Mouse (Mus musculus): Measurements from ENCODE around the gene Arfgap2. TPM values are rescaled to one million over a fixed set of nuclear protein-coding genes. Genes with fewer than 3 reads are reported as not detected.

Gene Arfgap2
- polyA plus RNA-seq, 1 experiment from 2014 or later: 68.1 TPM

GRCm38 (mm10) chr2:91309546-91309945 lies 44.8 kb downstream of the Arfgap2 start:
- Histone ChIP-seq H3K9ac (ENCODE audit: low read depth, low read length) (no peak overlapping the region), H3K27ac (replicated peaks; ENCODE audit: low read depth, low read length) (no peak overlapping the region), H3K4me1 (ENCODE audit: control insufficient read depth, insufficient read depth, low read length) (no peaks in the 10 kb centered on the region), H3K9me3 (ENCODE audit: control insufficient read depth, low read length) (no peaks in the 10 kb centered on the region), H3K36me3 (ENCODE audit: control insufficient read depth, insufficient read depth, low read length) (0 out of 2 replicates have a peak, but pooled peaks cover under 1% of the 10 kb centered on the region), H3K4me3 (ENCODE audit: low read depth, low read length) (no peak overlapping the region), H3K27me3 (replicated peaks; ENCODE audit: control insufficient read depth, insufficient read depth, low read length) (no peaks in the 10 kb centered on the region), H3K4me2 (ENCODE audit: low read depth, low read length) (no peak overlapping the region)
- WGBS: 49% methylated on average over 3 of the region's 3 CpGs
- no peak for ATAC-seq (ENCODE audit: low read depth)
- DNase-seq (ENCODE audit: low spot score): no peak

- 0 out of 2 replicates have a peak, but pooled peaks have one; percentile 35 for ATAC-seq (ENCODE audit: low read depth)
- no peaks in the 10 kb centered on the region for H3K36me3 ChIP-seq (ENCODE audit: control insufficient read depth, insufficient read depth, low read length)
- 45% methylated on average over 10 of the region's 10 CpGs for WGBS
Observed at GRCm38 (mm10) chr2:91312578-91313311, 48.0 kb downstream of the Arfgap2 start.

DNA sequence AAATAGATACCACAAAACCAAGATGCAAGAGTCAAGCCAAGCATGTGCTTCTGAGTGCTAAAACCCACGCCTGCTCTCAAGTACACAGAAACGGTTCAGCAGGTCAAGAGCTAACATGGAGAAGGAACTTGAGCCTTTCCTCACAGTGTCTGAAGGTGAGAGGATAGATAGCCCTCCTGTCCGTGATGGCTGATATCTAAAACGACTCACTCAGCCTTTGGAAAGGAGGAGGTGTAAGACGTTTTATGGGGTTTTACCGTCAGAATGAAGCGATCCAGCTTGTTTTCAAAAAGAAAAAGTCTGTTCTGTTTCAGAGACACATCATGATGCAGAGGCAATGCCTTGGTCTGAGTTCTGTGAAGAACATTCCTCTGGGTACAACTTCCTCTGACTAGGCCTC lies 49.4 kb downstream of the Arfgap2 start:
- WGBS: 91% methylated on average over 7 of the region's 7 CpGs
- Histone ChIP-seq H3K9me3 (ENCODE audit: control insufficient read depth, low read length) (no peaks in the 10 kb centered on the region), H3K36me3 (ENCODE audit: control insufficient read depth, insufficient read depth, low read length) (no peaks in the 10 kb centered on the region), H3K4me3 (ENCODE audit: low read depth, low read length) (no peak overlapping the region), H3K4me1 (ENCODE audit: control insufficient read depth, insufficient read depth, low read length) (no peaks in the 10 kb centered on the region), H3K9ac (ENCODE audit: low read depth, low read length) (no peak overlapping the region), H3K27me3 (replicated peaks; ENCODE audit: control insufficient read depth, insufficient read depth, low read length) (no peaks in the 10 kb centered on the region), H3K27ac (replicated peaks; ENCODE audit: low read depth, low read length) (no peak overlapping the region), H3K4me2 (ENCODE audit: low read depth, low read length) (no peak overlapping the region)
- DNase-seq (ENCODE audit: low spot score) (no peak), ATAC-seq (ENCODE audit: low read depth) (no peak)

More at GRCm38 (mm10) chr2:91312578-91313311, 48.0 kb downstream of the Arfgap2 start:
- Histone ChIP-seq H3K4me2 (ENCODE audit: low read depth, low read length) (no peak overlapping the region), H3K9me3 (ENCODE audit: control insufficient read depth, low read length) (no peaks in the 10 kb centered on the region), H3K4me3 (ENCODE audit: low read depth, low read length) (no peak overlapping the region), H3K4me1 (ENCODE audit: control insufficient read depth, insufficient read depth, low read length) (no peaks in the 10 kb centered on the region), H3K27ac (replicated peaks; ENCODE audit: low read depth, low read length) (no peak overlapping the region), H3K27me3 (replicated peaks; ENCODE audit: control insufficient read depth, insufficient read depth, low read length) (no peaks in the 10 kb centered on the region), H3K9ac (ENCODE audit: low read depth, low read length) (no peak overlapping the region)
- DNase-seq (ENCODE audit: low spot score): no peak

DNA sequence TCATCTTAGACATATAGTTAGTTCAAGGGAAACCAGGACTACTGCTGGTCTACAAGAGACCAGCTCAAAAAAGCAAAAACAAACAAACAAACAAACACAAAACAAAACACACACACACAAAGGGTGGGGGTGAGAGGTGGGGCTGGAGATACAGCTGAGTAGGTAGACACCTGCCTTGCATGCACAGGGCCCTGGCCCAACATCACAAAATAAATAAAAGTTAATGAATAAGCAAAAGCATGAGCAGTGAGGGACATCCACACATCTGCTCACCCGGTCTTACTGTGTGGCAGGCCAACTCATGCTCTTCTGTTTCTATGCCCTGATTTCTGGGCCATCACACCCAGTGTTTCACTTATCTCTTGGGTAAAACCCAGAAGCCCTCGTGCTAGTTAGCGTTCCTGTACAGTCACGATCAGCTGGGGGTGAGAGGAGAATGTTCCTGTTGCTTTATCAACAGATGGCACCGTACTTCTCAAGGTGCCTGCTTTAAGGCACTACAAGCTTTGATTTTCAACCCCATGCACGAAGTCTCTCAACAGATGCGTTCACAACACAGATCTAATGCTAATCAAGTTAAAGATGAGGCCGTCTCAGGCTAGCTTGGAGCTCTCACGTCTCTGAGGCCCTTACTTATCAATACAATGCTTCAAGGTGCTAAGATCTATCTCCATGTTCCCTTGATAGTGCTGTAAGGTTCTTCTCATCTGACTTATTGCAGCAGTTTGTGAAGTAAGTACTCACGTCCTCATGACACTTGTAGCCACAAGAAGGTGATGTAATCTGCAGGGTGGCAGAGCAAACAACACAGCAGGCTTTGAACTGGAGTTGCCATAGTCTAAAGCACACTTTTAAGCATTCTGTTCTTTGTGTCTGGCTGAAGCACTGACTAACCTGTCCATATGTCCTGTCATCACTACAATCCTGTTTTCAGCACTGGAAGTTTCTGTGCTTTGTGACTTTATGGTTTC lies 56.1 kb downstream of the Arfgap2 start:
- DNase-seq (ENCODE audit: low spot score) (no peak), ATAC-seq (ENCODE audit: low read depth) (no peak)
- no peak overlapping the region for H3K27ac ChIP-seq (replicated peaks; ENCODE audit: low read depth, low read length)
- H3K9ac ChIP-seq (ENCODE audit: low read depth, low read length): no peak overlapping the region
- WGBS: 88% methylated on average over 10 of the region's 10 CpGs
- H3K4me2 ChIP-seq (ENCODE audit: low read depth, low read length): no peak overlapping the region
- H3K36me3 ChIP-seq (ENCODE audit: control insufficient read depth, insufficient read depth, low read length): no peaks in the 10 kb centered on the region
- H3K9me3 ChIP-seq (ENCODE audit: control insufficient read depth, low read length): no peaks in the 10 kb centered on the region
- no peaks in the 10 kb centered on the region for H3K27me3 ChIP-seq (replicated peaks; ENCODE audit: control insufficient read depth, insufficient read depth, low read length)
- H3K4me3 ChIP-seq (ENCODE audit: low read depth, low read length): no peak overlapping the region
- H3K4me1 ChIP-seq (ENCODE audit: control insufficient read depth, insufficient read depth, low read length): no peaks in the 10 kb centered on the region

DNA sequence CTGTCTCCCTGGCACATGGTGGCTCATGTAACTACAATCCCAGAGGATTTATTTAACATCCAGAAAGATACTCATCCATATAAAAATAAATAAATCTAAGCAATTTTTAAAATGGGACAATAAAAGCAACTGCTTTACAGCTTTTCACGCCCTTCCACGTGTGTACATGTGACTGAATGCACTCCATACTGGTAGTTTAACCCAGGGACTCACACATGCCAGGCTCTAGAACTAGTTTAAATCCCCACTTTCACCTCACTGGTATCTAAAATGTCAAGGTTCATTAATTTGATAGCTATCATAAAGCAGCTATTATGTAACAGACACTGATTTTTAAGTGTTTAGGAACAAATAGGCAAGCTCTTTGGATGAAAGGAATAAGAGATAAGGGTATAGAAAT lies 57.1 kb downstream of the Arfgap2 start:
- no peak overlapping the region for H3K9ac ChIP-seq (ENCODE audit: low read depth, low read length)
- 87% methylated on average over 2 of the region's 2 CpGs for WGBS
- no peaks in the 10 kb centered on the region for H3K36me3 ChIP-seq (ENCODE audit: control insufficient read depth, insufficient read depth, low read length)
- no peak for ATAC-seq (ENCODE audit: low read depth)
- no peak overlapping the region for H3K4me3 ChIP-seq (ENCODE audit: low read depth, low read length)
- H3K4me1 ChIP-seq (ENCODE audit: control insufficient read depth, insufficient read depth, low read length): no peaks in the 10 kb centered on the region
- H3K4me2 ChIP-seq (ENCODE audit: low read depth, low read length): no peak overlapping the region
- H3K9me3 ChIP-seq (ENCODE audit: control insufficient read depth, low read length): no peaks in the 10 kb centered on the region
- H3K27ac ChIP-seq (replicated peaks; ENCODE audit: low read depth, low read length): no peak overlapping the region
- no peak for DNase-seq (ENCODE audit: low spot score)
- no peaks in the 10 kb centered on the region for H3K27me3 ChIP-seq (replicated peaks; ENCODE audit: control insufficient read depth, insufficient read depth, low read length)

DNA sequence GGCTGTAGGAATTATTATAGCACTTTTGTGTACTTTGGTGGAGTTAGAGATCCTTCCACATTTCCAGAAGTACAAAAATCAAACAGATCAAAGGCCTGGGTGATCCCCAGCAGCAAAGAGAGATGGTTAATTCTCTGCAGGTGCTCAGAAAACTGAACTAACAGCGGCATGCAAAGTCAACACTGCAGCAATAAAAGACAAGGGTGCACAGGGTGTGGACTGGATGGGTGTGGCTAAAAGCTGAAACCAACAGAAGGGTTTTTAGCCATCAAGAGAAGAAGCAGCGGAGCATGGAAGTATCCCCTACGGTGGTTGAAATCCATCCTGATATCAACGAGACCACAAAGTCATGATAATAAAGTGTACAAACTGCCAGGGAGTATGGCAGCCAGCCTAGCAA lies 57.7 kb downstream of the Arfgap2 start:
- H3K36me3 ChIP-seq (ENCODE audit: control insufficient read depth, insufficient read depth, low read length): no peaks in the 10 kb centered on the region
- WGBS: 52% methylated on average over 4 of the region's 4 CpGs
- ATAC-seq (ENCODE audit: low read depth) (no peak), DNase-seq (ENCODE audit: low spot score) (no peak)
- no peak overlapping the region for H3K27ac ChIP-seq (replicated peaks; ENCODE audit: low read depth, low read length)
- H3K9me3 ChIP-seq (ENCODE audit: control insufficient read depth, low read length): no peaks in the 10 kb centered on the region
- no peaks in the 10 kb centered on the region for H3K27me3 ChIP-seq (replicated peaks; ENCODE audit: control insufficient read depth, insufficient read depth, low read length)
- H3K4me1 ChIP-seq (ENCODE audit: control insufficient read depth, insufficient read depth, low read length): no peaks in the 10 kb centered on the region
- no peak overlapping the region for H3K9ac ChIP-seq (ENCODE audit: low read depth, low read length)
- no peak overlapping the region for H3K4me2 ChIP-seq (ENCODE audit: low read depth, low read length)
- no peak overlapping the region for H3K4me3 ChIP-seq (ENCODE audit: low read depth, low read length)

GRCm38 (mm10) chr2:91324346-91324745 lies 59.6 kb downstream of the Arfgap2 start:
- Histone ChIP-seq H3K36me3 (ENCODE audit: control insufficient read depth, insufficient read depth, low read length) (no peaks in the 10 kb centered on the region), H3K9ac (ENCODE audit: low read depth, low read length) (no peak overlapping the region), H3K27ac (replicated peaks; ENCODE audit: low read depth, low read length) (no peak overlapping the region; the same call in 1 of the 2 replicates), H3K4me1 (ENCODE audit: control insufficient read depth, insufficient read depth, low read length) (peaks cover 10% of the 10 kb centered on the region; the same call in 1 of the 2 replicates), H3K4me3 (ENCODE audit: low read depth, low read length) (no peak overlapping the region), H3K9me3 (ENCODE audit: control insufficient read depth, low read length) (no peaks in the 10 kb centered on the region), H3K27me3 (replicated peaks; ENCODE audit: control insufficient read depth, insufficient read depth, low read length) (no peaks in the 10 kb centered on the region), H3K4me2 (ENCODE audit: low read depth, low read length) (no peak overlapping the region)
- no peak for DNase-seq (ENCODE audit: low spot score)
- ATAC-seq (ENCODE audit: low read depth): no peak
- WGBS: 86% methylated on average over 1 of the region's 1 CpGs

DNA sequence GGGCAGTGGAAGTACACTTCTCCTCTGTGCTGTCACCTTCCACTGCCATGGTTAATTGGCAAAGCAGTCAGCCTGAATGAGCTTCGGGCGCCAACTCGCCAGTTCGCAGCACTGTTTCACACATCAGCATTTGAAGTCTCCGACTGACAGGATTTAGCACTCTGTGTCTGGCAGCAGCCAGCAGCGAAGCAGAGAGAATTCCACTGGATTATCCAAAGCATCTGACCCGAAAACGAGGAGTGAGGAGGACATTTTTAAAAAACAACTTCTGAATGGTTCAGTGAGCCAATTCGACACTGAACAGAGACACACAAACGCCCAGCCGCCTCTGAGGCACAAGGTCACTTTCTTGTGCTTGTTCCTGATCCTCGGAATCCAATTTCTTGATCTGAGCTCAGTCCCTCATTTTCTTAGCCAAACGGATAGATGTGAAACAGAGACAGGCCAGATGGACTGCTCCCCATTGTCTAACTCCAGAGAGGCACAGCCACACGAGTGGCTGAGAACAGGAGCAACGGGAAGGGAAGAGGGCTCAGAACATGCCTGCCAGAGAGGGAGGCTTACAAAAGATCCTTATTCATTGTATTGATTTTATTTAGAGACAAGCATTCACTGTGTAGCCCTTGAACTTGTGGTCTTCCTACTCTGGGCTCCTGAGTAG lies 60.1 kb downstream of the Arfgap2 start:
- H3K9me3 ChIP-seq (ENCODE audit: control insufficient read depth, low read length): no peaks in the 10 kb centered on the region
- DNase-seq (ENCODE audit: low spot score): peak; percentile 51
- no peak overlapping the region for H3K4me2 ChIP-seq (ENCODE audit: low read depth, low read length)
- WGBS: 70% methylated on average over 15 of the region's 15 CpGs
- no peak overlapping the region for H3K4me3 ChIP-seq (ENCODE audit: low read depth, low read length)
- no peaks in the 10 kb centered on the region for H3K36me3 ChIP-seq (ENCODE audit: control insufficient read depth, insufficient read depth, low read length)
- ATAC-seq (ENCODE audit: low read depth): no peak
- H3K27me3 ChIP-seq (replicated peaks; ENCODE audit: control insufficient read depth, insufficient read depth, low read length): no peaks in the 10 kb centered on the region
- H3K27ac ChIP-seq (replicated peaks; ENCODE audit: low read depth, low read length): no peak overlapping the region; the same call in 1 of the 2 replicates
- no peak overlapping the region for H3K9ac ChIP-seq (ENCODE audit: low read depth, low read length)
- peaks cover 10% of the 10 kb centered on the region; the same call in 1 of the 2 replicates for H3K4me1 ChIP-seq (ENCODE audit: control insufficient read depth, insufficient read depth, low read length)
